Mouse (Mus musculus): ENCODE results near the gene Pakap.
A peak's percentile ranks its signal among the peaks of the same experiment; 100 is the strongest.

The Pakap gene

GRCm38 (mm10) chr4:57770185-57770823, 202.3 kb downstream of the Pakap start:
- DNase-seq (ENCODE audit: low spot score) = no peak

DNA sequence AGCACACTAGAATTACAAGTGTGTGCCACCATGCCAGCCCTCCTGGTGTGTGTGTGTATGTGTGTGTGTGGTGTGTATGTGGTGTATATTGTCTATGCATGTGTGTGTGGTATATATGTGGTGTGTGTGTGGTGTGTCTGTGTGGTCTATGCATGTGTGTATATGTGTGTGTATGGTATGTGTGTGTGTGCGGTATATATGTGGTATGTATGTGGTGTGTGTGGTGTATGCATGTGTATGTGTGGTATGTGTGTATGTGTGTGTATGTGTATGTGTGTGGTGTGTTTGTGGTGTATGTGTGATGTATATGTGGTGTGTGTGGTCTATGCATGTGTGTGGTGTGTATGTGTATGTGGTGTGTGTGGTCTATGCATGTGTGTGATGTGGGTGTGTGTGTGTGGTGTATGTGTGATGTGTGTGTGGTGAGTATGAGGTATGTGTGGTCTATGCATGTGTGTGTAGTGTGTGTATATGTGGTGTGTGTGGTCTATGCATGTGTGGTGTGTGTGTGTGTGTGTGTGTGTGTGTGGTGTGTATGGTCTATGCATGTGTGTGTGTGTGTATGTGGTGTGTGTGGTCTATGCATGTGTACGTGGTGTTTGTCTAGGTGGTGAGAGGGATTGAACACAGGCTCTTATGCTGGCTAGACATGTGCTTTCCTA, 203.7 kb downstream of the Pakap start:
- DNase-seq (ENCODE audit: low spot score) = no peak

- DNase-seq (ENCODE audit: low spot score) = peak; percentile 61
Observed at GRCm38 (mm10) chr4:57772851-57773510, 205.0 kb downstream of the Pakap start.

- no peak for DNase-seq (ENCODE audit: low spot score)
Observed at GRCm38 (mm10) chr4:57774517-57774916, 206.5 kb downstream of the Pakap start.

GRCm38 (mm10) chr4:57775582-57775981, 207.6 kb downstream of the Pakap start:
- DNase-seq (ENCODE audit: low spot score) = no peak

DNA sequence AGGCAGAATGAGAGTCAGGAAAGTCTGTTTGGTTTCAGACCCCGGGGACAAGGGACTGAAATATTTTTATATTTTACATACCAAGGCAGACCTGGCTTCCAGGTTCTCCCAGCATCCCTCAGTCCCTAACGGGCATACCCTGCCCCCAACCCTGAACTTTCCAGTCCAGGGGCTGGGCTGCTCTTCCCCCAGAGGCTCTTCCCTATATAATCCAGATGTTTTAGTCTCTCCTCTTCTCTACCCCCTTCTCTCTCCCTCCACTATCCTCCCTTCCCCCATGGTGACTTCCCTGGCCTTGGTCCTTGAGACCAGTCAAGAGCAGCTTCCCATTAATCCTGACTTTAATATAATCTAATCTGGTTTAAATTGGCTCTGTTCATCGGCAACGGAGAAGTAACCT, 212.4 kb downstream of the Pakap start:
- no peak for DNase-seq (ENCODE audit: low spot score)

- DNase-seq (ENCODE audit: low spot score) = no peak
Observed at GRCm38 (mm10) chr4:57780833-57781641, 213.1 kb downstream of the Pakap start.

DNA sequence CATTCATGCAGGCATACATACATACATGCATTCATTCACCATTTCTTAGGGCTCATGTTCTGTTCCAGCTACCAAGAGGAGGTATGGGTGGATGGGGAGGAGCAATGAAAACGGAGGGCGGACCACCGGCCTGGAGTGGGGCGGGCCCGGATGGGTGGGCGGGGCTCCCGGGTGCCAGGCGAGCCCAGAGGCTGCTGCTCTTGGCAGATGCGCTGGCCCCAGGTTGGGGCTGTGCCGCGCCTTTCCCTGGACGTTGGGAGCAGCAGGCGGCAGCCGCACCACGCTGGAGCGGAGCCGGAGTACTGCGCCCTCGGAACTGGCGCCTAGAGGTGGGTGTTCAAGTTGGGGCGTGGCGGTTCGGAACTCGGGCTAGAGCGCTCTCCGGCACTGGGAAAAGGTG, 214.0 kb downstream of the Pakap start:
- peak; percentile 73 for DNase-seq (ENCODE audit: low spot score)

DNA sequence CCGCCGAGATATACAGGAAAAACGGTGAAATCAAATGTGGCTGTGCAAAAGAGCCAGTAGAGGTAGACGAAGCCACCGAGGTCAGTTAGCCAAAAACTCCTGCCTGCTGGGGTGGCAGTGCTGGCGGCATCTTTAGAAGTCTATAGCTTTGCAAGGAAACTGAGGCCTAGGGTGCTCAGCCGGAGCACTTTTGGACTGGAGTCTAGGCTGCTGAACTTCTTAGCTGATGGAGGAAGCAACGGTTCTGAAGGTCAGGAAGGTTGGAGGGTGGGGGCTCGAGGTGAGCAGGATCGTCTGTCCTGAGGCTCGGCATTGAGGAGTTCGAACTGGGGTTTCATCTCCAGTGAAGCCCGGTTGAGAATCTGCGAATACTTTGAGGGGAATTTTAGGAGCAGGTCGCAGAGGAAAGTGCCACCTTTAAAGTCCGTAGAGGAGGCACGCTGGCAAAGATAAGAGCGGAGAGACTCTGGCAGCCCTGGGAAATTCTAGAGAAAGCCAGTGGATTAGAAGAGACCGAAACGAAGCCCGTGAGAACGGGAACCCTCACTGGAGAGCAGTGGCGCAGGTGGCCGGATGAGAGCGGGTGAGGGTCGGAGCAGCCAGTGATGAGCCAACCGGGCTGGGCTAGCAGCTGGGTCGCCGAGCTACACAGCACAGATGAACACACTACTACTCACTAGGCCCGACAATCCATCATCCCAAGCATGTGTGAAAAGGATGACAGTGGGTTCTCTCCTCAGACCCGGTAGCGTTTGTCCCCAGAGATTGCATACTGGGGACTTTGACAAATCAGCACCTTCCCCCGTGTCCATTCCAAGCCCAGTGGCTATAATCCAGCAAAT, 214.8 kb downstream of the Pakap start:
- DNase-seq (ENCODE audit: low spot score) = no peak

- no peak for DNase-seq (ENCODE audit: low spot score)
Observed at GRCm38 (mm10) chr4:57783391-57783770, 215.4 kb downstream of the Pakap start.

DNA sequence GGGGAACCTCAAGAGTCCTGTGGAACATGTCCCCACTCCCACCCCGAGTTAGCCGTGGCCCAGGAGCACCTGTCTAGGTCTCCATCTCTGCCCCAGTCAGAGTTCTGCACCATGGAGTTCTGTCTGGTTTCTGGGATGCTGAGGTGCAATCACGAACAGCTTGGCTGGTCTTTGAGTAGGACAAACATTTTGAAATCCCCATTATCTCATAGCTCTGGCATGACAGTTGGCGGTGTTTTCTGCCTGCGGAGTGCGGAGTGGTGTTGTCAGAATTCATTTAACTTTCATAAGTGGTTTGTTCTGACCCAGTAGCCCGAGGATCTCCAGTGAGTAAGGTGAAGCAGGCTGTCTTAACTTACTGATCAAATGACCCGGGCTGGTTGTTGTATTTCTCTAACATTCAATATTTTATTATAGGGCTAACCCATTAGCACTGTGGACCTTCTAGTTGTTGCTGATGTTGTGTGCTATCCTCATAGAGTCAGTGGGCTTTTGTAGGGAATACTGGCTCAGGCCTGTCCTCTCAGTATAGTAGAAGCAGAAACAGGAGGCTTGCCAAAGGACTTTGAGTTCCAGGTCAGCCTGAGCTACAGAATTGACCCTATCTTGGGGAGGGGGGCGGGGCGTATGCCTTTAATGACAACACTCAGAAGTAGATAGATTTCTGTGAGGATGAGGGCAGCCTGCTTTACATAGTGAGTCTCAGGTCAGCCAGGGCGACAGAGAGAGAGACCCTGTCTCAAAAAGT, 216.0 kb downstream of the Pakap start:
- peak; percentile 45 for DNase-seq (ENCODE audit: low spot score)

- DNase-seq (ENCODE audit: low spot score) = no peak
Observed at GRCm38 (mm10) chr4:57788709-57789108, 220.7 kb downstream of the Pakap start.

- no peak for DNase-seq (ENCODE audit: low spot score)
Observed at GRCm38 (mm10) chr4:57789118-57789517, 221.1 kb downstream of the Pakap start.

- DNase-seq (ENCODE audit: low spot score) = no peak
Observed at GRCm38 (mm10) chr4:57793989-57794388, 226.0 kb downstream of the Pakap start.

- no peak for DNase-seq (ENCODE audit: low spot score)
Observed at GRCm38 (mm10) chr4:57794547-57794946, 226.6 kb downstream of the Pakap start.

DNA sequence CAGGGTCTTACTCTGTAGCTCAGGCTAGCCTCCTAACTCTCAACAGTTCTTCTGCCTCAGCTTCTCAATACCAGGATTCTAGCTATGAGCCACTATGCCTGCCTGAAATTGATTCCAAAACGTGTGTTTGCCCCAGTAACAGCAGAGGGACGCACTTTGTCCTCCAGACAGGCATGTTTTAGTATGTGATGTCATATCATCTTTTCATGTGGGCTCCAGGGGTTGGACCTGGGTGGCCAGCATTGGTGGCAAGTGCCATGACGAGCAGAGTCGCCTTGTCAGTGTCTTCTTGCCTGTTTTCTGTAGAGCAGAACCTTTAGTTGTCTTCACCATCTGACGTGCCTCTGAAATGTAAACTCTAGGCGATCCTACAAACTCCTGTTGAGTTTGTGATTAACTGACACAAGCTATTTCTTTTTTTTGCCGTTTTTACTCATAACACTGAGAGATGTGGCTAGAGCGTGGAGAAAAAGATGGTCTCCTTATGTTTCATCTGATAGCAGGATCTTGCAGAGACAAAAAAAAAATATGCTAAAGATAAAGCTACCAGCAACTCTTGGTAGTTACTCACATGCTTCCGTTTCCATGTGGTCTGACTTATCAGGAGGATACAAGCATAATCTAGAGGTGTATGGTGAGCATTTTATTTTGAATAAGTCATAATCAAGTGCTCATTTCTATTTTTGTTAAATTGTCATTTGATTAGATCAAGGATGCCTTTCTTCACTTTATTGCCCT, 229.7 kb downstream of the Pakap start:
- no peak for DNase-seq (ENCODE audit: low spot score)

- DNase-seq (ENCODE audit: low spot score) = peak; percentile 61
Observed at GRCm38 (mm10) chr4:57798286-57799018, 230.5 kb downstream of the Pakap start.

DNA sequence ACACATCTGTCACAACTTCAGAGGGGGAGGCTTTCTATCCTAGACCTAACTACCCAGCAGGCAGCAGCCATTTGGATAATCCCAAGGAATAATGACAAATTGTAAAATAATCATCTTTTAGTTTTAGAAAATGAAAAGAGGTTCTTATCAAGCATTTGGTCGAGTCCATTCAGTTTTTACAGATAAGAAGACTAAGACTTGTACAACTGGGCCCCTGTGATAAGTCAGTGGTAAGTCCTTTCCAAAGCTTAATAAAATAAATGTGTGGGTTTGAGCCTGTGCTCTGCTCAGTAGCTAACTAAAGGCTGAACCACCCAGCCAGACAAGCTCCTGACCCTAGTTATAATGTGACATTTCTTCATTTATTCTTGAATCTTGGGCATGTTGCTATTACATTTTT, 231.3 kb downstream of the Pakap start:
- DNase-seq (ENCODE audit: low spot score) = no peak

DNA sequence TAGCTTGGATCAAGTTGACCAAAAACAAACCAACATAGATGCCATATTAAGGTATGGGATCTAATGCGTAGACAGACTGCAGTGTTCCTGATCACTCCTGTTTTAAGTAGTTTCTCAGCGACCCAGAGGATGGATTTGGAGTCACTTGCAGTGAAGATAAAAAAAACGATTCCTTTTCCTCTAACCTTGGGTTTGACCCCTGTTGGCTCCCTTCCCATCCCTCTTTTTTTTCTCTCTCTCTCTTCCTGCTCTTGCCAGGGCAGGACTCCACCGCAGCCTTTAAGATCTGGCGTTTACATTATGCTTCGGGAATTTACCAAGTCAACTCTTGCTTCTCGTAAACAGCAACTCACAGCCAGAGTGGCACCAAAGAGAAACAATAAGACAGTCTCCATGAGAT, 233.3 kb downstream of the Pakap start:
- no peak for DNase-seq (ENCODE audit: low spot score)

DNA sequence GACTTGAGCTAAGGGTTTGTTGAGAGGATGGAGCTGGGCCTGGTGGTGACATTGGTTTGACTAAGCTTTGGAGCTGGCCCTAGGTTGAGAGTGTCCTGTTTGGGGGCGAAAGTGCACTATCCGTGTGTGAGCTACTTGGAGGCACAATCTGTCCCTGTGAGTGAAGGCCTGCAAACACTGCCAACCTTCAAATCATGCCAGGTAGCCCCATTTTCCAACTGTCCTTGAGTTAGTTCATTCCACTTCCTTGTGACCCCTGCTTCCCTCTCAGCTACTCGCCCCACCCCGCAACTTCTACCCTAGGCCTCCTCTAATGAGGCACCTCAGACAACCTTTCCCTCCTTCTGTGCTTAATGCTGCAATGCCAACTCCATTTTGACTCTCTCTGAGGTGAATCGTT, 234.0 kb downstream of the Pakap start:
- DNase-seq (ENCODE audit: low spot score) = no peak

Data from urinary bladder, postnatal 14 days (tissue).